Mouse (Mus musculus) forebrain, embryonic 16.5 days (tissue): Measurements from ENCODE around the gene Zfp341. TPM values are rescaled to one million over a fixed set of nuclear protein-coding genes. Genes with fewer than 3 reads are reported as not detected.

Experiments used
- ATAC-seq: fragments of 200-750 bp; cut with Nextera tagmentation; 2 replicates; pipeline ENCODE4 v1.8.0; 2017; ENCODE audit warnings: mild to moderate bottlenecking, moderate library complexity
- H3K27ac ChIP-seq: fragments of 300-500 bp; sonication (generic); 2 replicates; pipeline ENCODE4 v1.5.1; 2014; ENCODE audit warnings: low read length, control low read depth
- H3K27me3 ChIP-seq: fragments of 300-500 bp; sonication (generic); replicated peaks from 2 replicates; pipeline ENCODE4 v1.6.1; 2014; ENCODE audit warnings: low read length; ENCODE audit not compliant: control insufficient read depth, insufficient read depth
- H3K36me3 ChIP-seq: fragments of 300-500 bp; sonication (generic); 2 replicates; pipeline ENCODE4 v1.6.1; 2014; ENCODE audit not compliant: control insufficient read depth, insufficient read depth
- H3K4me1 ChIP-seq: fragments of 300-500 bp; sonication (generic); replicated peaks from 2 replicates; pipeline ENCODE4 v1.6.1; 2014; ENCODE audit warnings: low read length; ENCODE audit not compliant: control insufficient read depth, insufficient read depth
- H3K4me2 ChIP-seq: fragments of 300-500 bp; sonication (generic); 2 replicates; pipeline ENCODE4 v1.6.1; 2014; ENCODE audit warnings: mild to moderate bottlenecking, low read length, control low read depth
- H3K4me3 ChIP-seq: fragments of 300-500 bp; sonication (generic); replicated peaks from 2 replicates; pipeline ENCODE4 v1.5.1; 2014; ENCODE audit warnings: mild to moderate bottlenecking, low read length, control low read depth
- H3K9ac ChIP-seq: fragments of 300-500 bp; sonication (generic); replicated peaks from 2 replicates; pipeline ENCODE4 v1.6.1; 2014; ENCODE audit warnings: low read depth, low read length, control low read depth
- H3K9me3 ChIP-seq: fragments of 300-500 bp; sonication (generic); 2 replicates; pipeline ENCODE4 v1.6.1; 2016; ENCODE audit warnings: low read length; ENCODE audit not compliant: control insufficient read depth
- WGBS: fragments of 180-500 bp; shearing (Covaris S2); extraction: QIAGEN DNeasy Blood & Tissue Kit; methylation state at CpG from one replicate; pipeline ENCODE4 v1.1.7; 2014; 5-methylcytosine and 5-hydroxymethylcytosine counted together
- polyA plus RNA-seq: library from polyadenylated mRNA; unstranded; fragments of >200 nt; fragmentation: Nextera tagmentation; extraction: Ambion mirVana; gene quantifications from 2 replicates; pipeline ENCODE4 v1.2.1, GENCODE M21; 2015

The Zfp341 gene
- polyA plus RNA-seq, 1 experiment from 2014 or later, result 3.3 TPM

- Histone ChIP-seq H3K4me2 (peak overlapping the region; percentile 45), H3K9me3 (no peaks in the 10 kb centered on the region), H3K27ac (peak overlapping the region; percentile 82), H3K4me1 (peaks cover 41% of the 10 kb centered on the region), H3K27me3 (no peaks in the 10 kb centered on the region), H3K9ac (peak overlapping the region; percentile 9; the same call in 1 of the 2 replicates), H3K4me3 (peak overlapping the region; percentile 22), H3K36me3 (no peaks in the 10 kb centered on the region)
- peak; percentile 78 for ATAC-seq
- 48% methylated on average over 19 of the region's 19 CpGs for WGBS
Observed at GRCm38 (mm10) chr2:154676653-154677609, 63.8 kb downstream of the Zfp341 start.

GRCm38 (mm10) chr2:154677651-154678139, 64.6 kb downstream of the Zfp341 start:
- H3K27me3 ChIP-seq, result no peaks in the 10 kb centered on the region
- H3K4me2 ChIP-seq, result peak overlapping the region; percentile 45
- H3K27ac ChIP-seq, result peak overlapping the region; percentile 82
- peak overlapping the region; percentile 22 for H3K4me3 ChIP-seq
- no peaks in the 10 kb centered on the region for H3K36me3 ChIP-seq
- H3K9ac ChIP-seq, result peak overlapping the region; percentile 9; the same call in 1 of the 2 replicates
- 3% methylated on average over 10 of the region's 10 CpGs for WGBS
- peaks cover 49% of the 10 kb centered on the region for H3K4me1 ChIP-seq
- peak; percentile 87 for ATAC-seq
- no peaks in the 10 kb centered on the region for H3K9me3 ChIP-seq

GRCm38 (mm10) chr2:154678995-154679394, 65.9 kb downstream of the Zfp341 start:
- Histone ChIP-seq H3K27me3 (no peaks in the 10 kb centered on the region), H3K4me1 (peaks cover 53% of the 10 kb centered on the region), H3K9ac (no peak overlapping the region), H3K4me2 (no peak overlapping the region), H3K4me3 (no peak overlapping the region), H3K27ac (no peak overlapping the region), H3K36me3 (no peaks in the 10 kb centered on the region), H3K9me3 (no peaks in the 10 kb centered on the region)
- ATAC-seq, result no peak
- WGBS, result 85% methylated on average over 3 of the region's 3 CpGs

- peaks cover 54% of the 10 kb centered on the region for H3K4me1 ChIP-seq
- WGBS, result 92% methylated on average over 2 of the region's 2 CpGs
- H3K36me3 ChIP-seq, result no peaks in the 10 kb centered on the region
- no peak overlapping the region for H3K9ac ChIP-seq
- H3K4me2 ChIP-seq, result no peak overlapping the region
- no peak overlapping the region for H3K27ac ChIP-seq
- no peak overlapping the region for H3K4me3 ChIP-seq
- H3K27me3 ChIP-seq, result no peaks in the 10 kb centered on the region
- H3K9me3 ChIP-seq, result no peaks in the 10 kb centered on the region
- ATAC-seq, result no peak
Observed at GRCm38 (mm10) chr2:154680337-154680736, 67.2 kb downstream of the Zfp341 start.

- no peak overlapping the region for H3K4me2 ChIP-seq
- H3K27ac ChIP-seq, result no peak overlapping the region
- WGBS, result 70% methylated on average over 6 of the region's 6 CpGs
- H3K4me3 ChIP-seq, result no peak overlapping the region
- no peaks in the 10 kb centered on the region for H3K27me3 ChIP-seq
- no peak overlapping the region for H3K9ac ChIP-seq
- H3K36me3 ChIP-seq, result no peaks in the 10 kb centered on the region
- no peak for ATAC-seq
- H3K4me1 ChIP-seq, result peaks cover 57% of the 10 kb centered on the region
- H3K9me3 ChIP-seq, result no peaks in the 10 kb centered on the region
Observed at GRCm38 (mm10) chr2:154680941-154681340, 67.8 kb downstream of the Zfp341 start.

- Histone ChIP-seq H3K4me2 (no peak overlapping the region), H3K9me3 (no peaks in the 10 kb centered on the region), H3K4me1 (peaks cover 45% of the 10 kb centered on the region), H3K27me3 (no peaks in the 10 kb centered on the region), H3K4me3 (no peak overlapping the region), H3K27ac (0 out of 2 replicates have a peak overlapping the region, but pooled peaks have one; percentile 4), H3K9ac (no peak overlapping the region), H3K36me3 (no peaks in the 10 kb centered on the region)
- ATAC-seq, result no peak
- WGBS, result 10% methylated on average over 1 of the region's 1 CpGs
Observed at GRCm38 (mm10) chr2:154682712-154683111, 69.6 kb downstream of the Zfp341 start.

DNA sequence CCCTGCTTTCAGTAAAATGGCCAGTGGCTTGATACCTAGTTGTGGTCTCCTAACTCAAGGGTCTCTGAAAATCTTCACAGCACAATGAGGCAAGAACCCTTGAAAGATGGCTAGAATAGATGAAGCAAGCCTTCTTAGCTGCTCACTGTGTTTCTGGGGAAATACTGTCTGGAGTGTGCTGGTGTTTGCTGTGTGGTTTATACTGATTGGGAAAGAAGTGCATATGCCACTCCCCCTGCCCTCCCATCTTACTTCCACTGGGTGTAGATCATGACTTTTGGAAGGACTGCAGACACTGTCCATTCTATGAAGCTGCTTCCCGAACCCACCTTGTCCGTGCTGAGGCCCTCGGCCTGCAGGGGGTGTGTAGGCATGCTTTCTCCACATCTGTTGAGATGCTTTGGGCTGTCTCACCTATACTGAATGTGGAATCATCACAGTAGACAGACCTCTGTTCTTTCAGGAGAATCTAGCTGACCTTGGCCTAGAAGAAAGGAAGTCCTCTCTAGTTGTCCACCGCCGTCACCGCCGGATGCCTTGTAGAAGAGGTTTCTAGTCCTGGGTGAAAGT, 71.9 kb downstream of the Zfp341 start:
- ATAC-seq, result no peak
- Histone ChIP-seq H3K4me2 (no peak overlapping the region), H3K9ac (no peak overlapping the region), H3K9me3 (no peaks in the 10 kb centered on the region), H3K36me3 (no peaks in the 10 kb centered on the region), H3K4me1 (peaks cover 36% of the 10 kb centered on the region), H3K27ac (no peak overlapping the region), H3K27me3 (no peaks in the 10 kb centered on the region), H3K4me3 (no peak overlapping the region)
- 90% methylated on average over 7 of the region's 7 CpGs for WGBS

DNA sequence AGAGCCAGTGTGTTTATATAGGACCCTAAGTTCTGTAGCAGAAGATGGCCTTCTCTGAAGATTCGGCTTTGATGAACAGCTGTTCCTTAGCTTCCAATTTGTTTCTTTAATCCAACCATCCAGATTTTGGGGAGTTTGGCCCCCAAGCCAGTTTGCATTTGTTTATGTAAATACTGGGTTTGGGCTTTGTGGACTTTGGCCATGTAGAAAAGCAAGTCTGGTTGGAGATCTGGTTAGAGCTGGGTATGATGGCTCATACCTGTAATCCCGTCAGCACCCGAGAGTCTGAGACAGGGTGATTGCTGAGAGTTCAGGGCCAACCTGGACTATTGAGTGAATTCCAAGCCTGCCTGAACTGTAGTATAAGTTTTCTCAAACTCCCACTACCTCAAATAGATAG, 72.7 kb downstream of the Zfp341 start:
- H3K4me3 ChIP-seq, result no peak overlapping the region

DNA sequence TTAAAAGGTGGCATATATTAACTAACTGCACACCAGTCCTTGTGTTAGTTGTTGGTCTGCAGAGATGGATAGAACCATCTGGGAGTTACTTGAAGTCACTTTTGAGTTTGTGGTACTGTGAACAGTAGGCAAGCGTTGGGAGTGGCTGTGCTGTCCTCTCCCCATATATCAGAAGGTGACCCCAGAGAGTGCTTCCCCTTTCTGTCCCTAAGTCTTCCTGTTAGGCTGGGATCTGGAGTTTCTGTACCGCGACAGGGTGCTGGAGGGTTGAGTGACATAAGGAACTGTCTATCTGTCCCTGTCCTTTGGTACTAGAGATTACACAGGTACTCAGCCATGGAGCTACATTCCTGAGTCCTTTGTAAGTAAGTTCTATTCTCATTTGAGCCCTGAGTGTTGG, 73.7 kb downstream of the Zfp341 start:
- Histone ChIP-seq H3K27ac (no peak overlapping the region), H3K4me1 (peaks cover 27% of the 10 kb centered on the region), H3K9me3 (no peaks in the 10 kb centered on the region), H3K9ac (no peak overlapping the region), H3K4me2 (no peak overlapping the region), H3K27me3 (no peaks in the 10 kb centered on the region), H3K36me3 (no peaks in the 10 kb centered on the region), H3K4me3 (no peak overlapping the region)
- no peak for ATAC-seq
- 94% methylated on average over 3 of the region's 3 CpGs for WGBS

More for the DNA sequence above, 72.7 kb downstream of the Zfp341 start:
- Histone ChIP-seq H3K4me1 (peaks cover 34% of the 10 kb centered on the region), H3K27me3 (no peaks in the 10 kb centered on the region), H3K9ac (no peak overlapping the region), H3K9me3 (no peaks in the 10 kb centered on the region), H3K4me2 (no peak overlapping the region), H3K27ac (no peak overlapping the region), H3K36me3 (no peaks in the 10 kb centered on the region)
- ATAC-seq, result no peak
- 82% methylated on average over 3 of the region's 3 CpGs for WGBS
